Mouse (Mus musculus): ENCODE measurements at regions not wholly inside any gene's neighbourhood (a gene's known extent, or its start where the extent isn't known, plus 50 kb on each side); places are given as distances from the start of the nearest gene placed in this dataset.
A peak's percentile ranks its signal among the peaks of the same experiment; 100 is the strongest.

GRCm38 (mm10) chr5:45228226-45228927 is 221.7 kb downstream of the Qdpr start:
- no peak overlapping the region for H3K4me3 ChIP-seq (ENCODE audit: insufficient read depth, low read length)
- no peak for TF ChIP-seq CTCF (IDR thresholded peaks at IDR 0.05; ENCODE audit: low read depth, low read length)
- TF ChIP-seq POLR2A (IDR thresholded peaks at IDR 0.05; ENCODE audit: borderline replicate concordance, low read depth, low read length), result no peak

DNA sequence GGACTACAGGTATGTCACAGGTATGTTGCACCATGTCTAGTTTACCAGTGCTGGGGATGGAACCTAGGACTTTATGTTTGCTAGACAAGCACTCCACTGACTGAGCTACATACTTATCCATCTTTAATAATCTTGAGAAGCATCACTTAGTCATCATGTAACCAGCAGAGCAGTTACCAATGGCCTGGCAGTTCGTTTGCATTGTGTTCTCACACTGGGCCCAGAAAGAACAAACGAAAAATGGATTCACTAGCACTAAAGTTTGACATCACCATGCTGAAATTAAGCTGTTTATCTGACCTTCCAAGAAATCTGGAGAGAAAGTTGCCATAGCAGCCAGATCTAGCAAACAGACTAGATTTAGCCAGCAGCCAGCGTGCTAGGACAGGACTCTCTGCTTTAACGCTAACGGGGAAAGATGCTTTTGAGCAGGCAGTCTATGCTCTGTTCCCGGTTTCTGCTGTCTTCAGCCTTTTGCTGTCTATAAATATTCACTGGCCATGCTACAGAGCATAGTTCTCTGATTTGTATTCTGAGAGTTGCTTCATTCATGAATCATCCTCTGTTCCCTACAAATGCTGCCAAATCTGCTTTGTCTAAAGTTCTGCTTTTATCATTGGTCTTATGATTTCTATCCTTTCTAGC is 229.6 kb downstream of the Qdpr start:
- H3K4me1 ChIP-seq (ENCODE audit: control insufficient read depth, insufficient read depth, low read length), result peaks cover 31% of the 10 kb centered on the region
- no peak overlapping the region for H3K4me3 ChIP-seq (ENCODE audit: insufficient read depth, low read length)
- peak overlapping the region; percentile 78 for H3K27ac ChIP-seq (ENCODE audit: insufficient read depth, low read depth, low read length)
- TF ChIP-seq POLR2A (IDR thresholded peaks at IDR 0.05; ENCODE audit: borderline replicate concordance, low read depth, low read length), result no peak

More at GRCm38 (mm10) chr5:45228226-45228927, 221.7 kb downstream of the Qdpr start:
- no peaks in the 10 kb centered on the region for H3K4me1 ChIP-seq (ENCODE audit: control insufficient read depth, insufficient read depth, low read length)
- H3K27ac ChIP-seq (ENCODE audit: insufficient read depth, low read depth, low read length), result no peak overlapping the region

GRCm38 (mm10) chr5:45219558-45219957 is 230.5 kb downstream of the Qdpr start:
- peaks cover 31% of the 10 kb centered on the region for H3K4me1 ChIP-seq (ENCODE audit: control insufficient read depth, insufficient read depth, low read length)
- H3K27ac ChIP-seq (ENCODE audit: insufficient read depth, low read depth, low read length), result peak overlapping the region; percentile 78
- no peak for TF ChIP-seq CTCF (IDR thresholded peaks at IDR 0.05; ENCODE audit: low read depth, low read length)
- TF ChIP-seq POLR2A (IDR thresholded peaks at IDR 0.05; ENCODE audit: borderline replicate concordance, low read depth, low read length), result no peak
- H3K4me3 ChIP-seq (ENCODE audit: insufficient read depth, low read length), result no peak overlapping the region

DNA sequence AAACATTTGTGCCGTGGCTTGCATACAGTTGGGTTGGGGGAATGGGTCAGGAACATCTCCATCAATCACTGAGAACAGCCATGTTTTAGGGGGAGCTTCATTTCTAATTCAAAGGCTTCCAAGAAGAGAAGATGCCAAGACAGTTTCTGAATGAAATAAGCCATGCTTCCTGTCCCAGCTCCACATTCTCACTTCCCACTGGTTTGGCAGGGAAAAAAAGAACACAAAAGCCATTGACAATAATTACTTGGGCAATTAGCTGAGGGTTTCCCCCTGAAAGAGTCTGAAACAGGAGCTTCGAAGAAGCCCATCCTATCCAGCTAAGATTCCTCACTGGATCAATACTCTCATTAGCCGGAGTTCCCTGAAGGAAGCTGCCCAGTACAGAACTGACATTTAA is 230.9 kb downstream of the Qdpr start:
- Histone ChIP-seq H3K4me1 (ENCODE audit: control insufficient read depth, insufficient read depth, low read length) (peaks cover 31% of the 10 kb centered on the region), H3K27ac (ENCODE audit: insufficient read depth, low read depth, low read length) (peak overlapping the region; percentile 78; the same call in 1 of the 2 replicates), H3K4me3 (ENCODE audit: insufficient read depth, low read length) (no peak overlapping the region)
- no peak for TF ChIP-seq CTCF (IDR thresholded peaks at IDR 0.05; ENCODE audit: low read depth, low read length)
- TF ChIP-seq POLR2A (IDR thresholded peaks at IDR 0.05; ENCODE audit: borderline replicate concordance, low read depth, low read length), result no peak

DNA sequence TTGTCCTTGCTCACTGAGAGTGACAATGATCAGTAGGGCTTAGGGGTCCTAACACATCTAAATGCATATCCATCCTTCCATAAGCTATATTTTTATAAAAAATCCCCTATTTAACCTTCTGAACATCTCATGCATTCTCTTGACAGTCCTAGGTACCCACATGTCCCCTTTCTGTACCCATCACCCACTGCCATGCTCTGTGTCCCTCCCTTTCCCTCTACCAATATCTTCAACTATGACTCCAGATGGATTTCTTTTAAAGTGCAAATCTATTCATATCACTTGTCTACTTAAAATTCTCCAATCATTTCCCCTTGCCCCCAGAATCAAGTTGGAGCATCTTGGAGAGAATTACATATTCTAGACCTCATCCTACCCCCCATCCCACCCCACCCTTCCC is 235.6 kb downstream of the Qdpr start:
- H3K27ac ChIP-seq (ENCODE audit: insufficient read depth, low read depth, low read length), result no peak overlapping the region
- H3K4me3 ChIP-seq (ENCODE audit: insufficient read depth, low read length), result no peak overlapping the region
- H3K4me1 ChIP-seq (ENCODE audit: control insufficient read depth, insufficient read depth, low read length), result peaks cover 10% of the 10 kb centered on the region
- no peak for TF ChIP-seq POLR2A (IDR thresholded peaks at IDR 0.05; ENCODE audit: borderline replicate concordance, low read depth, low read length)
- TF ChIP-seq CTCF (IDR thresholded peaks at IDR 0.05; ENCODE audit: low read depth, low read length), result no peak

DNA sequence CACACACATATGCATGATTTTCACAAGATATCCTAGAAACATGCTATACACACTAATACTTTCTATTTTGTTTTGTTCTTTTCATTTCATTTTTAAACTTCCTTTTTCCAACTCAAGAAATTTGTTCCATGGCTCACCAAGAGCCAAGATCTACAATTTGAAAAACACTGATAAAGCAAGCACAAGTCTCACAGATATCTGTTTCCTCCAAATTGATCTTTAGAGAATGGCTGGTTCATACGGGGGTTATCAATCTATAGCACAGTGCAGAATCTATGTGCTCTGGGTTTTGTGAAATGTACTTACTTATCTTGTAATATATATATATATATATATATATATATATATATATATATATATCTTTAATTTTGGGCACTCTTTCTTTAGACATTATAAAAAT is 251.6 kb downstream of the Qdpr start:
- TF ChIP-seq POLR2A (IDR thresholded peaks at IDR 0.05; ENCODE audit: borderline replicate concordance, low read depth, low read length) (no peak), CTCF (IDR thresholded peaks at IDR 0.05; ENCODE audit: low read depth, low read length) (no peak)

DNA sequence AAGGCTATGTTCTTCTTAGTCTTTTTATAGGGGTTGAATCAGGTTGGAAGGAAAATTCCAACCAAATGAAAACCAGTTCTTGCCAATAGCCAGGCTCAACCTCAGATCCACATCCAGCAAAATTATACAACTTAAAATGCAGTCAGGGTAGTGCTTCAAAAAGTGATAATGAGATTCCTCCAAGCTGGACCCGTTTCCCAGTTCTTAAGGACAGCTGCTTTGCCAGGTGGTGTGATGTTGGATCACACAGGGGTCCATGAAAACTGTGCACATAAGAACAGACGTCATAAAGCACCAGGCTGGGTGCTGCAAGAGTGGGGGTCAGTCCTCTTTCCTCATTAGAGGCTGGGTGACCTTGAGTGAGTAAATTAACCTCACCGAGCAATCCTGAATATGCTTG is 253.9 kb downstream of the Qdpr start:
- Histone ChIP-seq H3K27ac (ENCODE audit: insufficient read depth, low read depth, low read length) (no peak overlapping the region), H3K4me1 (ENCODE audit: control insufficient read depth, insufficient read depth, low read length) (no peaks in the 10 kb centered on the region), H3K4me3 (ENCODE audit: insufficient read depth, low read length) (no peak overlapping the region)
- TF ChIP-seq CTCF (IDR thresholded peaks at IDR 0.05; ENCODE audit: low read depth, low read length), result no peak
- no peak for TF ChIP-seq POLR2A (IDR thresholded peaks at IDR 0.05; ENCODE audit: borderline replicate concordance, low read depth, low read length)

More for the DNA sequence above, 251.6 kb downstream of the Qdpr start:
- Histone ChIP-seq H3K27ac (ENCODE audit: insufficient read depth, low read depth, low read length) (no peak overlapping the region), H3K4me1 (ENCODE audit: control insufficient read depth, insufficient read depth, low read length) (no peaks in the 10 kb centered on the region), H3K4me3 (ENCODE audit: insufficient read depth, low read length) (no peak overlapping the region)

DNA sequence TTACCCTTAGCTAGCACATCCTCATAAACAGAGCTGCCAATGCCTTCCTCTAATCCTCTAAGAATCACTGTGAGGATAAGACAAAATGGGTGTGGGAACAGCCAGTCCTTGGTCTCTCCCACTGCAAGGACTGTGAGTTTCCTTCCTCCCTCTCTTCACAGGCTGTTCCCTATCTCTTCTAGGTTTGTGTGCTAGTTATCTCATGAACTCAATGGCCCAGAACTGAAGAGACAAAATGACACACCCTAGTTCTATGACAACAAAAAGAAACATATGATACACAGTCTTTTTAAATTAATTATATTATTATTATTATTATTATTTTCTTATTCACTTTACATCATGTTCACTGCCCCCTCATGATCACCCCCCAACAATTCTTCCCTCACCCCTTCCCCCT is 257.7 kb downstream of the Qdpr start:
- H3K4me1 ChIP-seq (ENCODE audit: control insufficient read depth, insufficient read depth, low read length), result no peaks in the 10 kb centered on the region
- H3K4me3 ChIP-seq (ENCODE audit: insufficient read depth, low read length), result no peak overlapping the region
- no peak overlapping the region for H3K27ac ChIP-seq (ENCODE audit: insufficient read depth, low read depth, low read length)
- TF ChIP-seq POLR2A (IDR thresholded peaks at IDR 0.05; ENCODE audit: borderline replicate concordance, low read depth, low read length) (no peak), CTCF (IDR thresholded peaks at IDR 0.05; ENCODE audit: low read depth, low read length) (no peak)

DNA sequence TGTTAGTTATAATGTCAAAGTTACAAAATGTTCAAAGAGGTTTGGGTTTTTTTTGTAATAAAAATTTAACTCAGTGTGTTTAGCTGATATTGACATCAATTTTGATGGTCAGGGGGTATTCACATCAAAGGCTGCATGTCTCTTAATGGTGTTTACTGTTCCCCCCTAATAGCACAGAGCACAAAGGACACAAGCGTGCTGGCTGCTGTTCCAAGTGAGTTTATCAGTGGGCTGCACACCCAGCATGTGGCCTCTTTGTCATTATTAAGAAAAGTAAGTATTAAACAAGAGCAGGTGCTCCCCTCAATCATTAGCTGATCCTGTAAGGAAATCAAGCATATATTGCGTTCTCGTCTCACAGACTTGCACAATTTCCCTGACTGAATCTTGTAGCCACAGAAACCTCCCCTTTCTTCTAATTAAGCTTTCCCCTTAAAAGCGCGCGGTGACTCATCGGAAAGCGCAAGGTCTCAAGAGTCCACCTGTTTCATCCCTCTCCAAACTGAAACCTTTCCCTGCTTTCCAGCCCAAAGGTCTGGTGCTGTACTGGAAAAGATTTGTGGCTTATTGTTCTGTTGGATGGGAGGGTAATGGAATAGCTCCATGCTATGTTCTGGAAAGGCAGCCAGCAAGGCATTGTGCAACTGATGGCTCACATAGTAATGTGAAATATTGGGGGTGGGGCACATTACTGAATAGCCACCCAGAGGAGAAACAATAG is 276.8 kb downstream of the Qdpr start:
- TF ChIP-seq CTCF (IDR thresholded peaks at IDR 0.05; ENCODE audit: low read depth, low read length) (no peak), POLR2A (IDR thresholded peaks at IDR 0.05; ENCODE audit: borderline replicate concordance, low read depth, low read length) (no peak)
- peaks cover 7% of the 10 kb centered on the region for H3K4me1 ChIP-seq (ENCODE audit: control insufficient read depth, insufficient read depth, low read length)
- H3K4me3 ChIP-seq (ENCODE audit: insufficient read depth, low read length), result no peak overlapping the region
- no peak overlapping the region for H3K27ac ChIP-seq (ENCODE audit: insufficient read depth, low read depth, low read length)

DNA sequence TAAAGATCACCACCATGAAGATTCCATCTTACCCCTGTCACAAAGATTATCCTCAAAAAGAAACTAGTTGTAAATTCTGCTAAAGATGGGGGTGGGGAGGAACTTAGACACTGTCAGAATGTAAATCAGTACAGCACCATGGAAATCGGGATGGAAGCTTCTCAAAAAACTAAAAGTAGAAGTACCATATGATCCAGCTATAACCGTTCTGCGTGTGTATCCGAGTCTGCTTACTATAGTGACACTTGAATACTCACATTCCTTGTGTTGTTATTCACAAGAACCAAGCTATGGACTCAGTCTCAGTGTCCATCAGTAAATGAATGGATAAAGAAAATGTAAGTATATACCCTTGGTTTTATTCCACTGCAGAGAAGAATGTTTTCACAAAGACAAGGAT is 290.8 kb downstream of the Qdpr start:
- H3K27ac ChIP-seq (ENCODE audit: insufficient read depth, low read depth, low read length), result no peak overlapping the region
- TF ChIP-seq POLR2A (IDR thresholded peaks at IDR 0.05; ENCODE audit: borderline replicate concordance, low read depth, low read length) (no peak), CTCF (IDR thresholded peaks at IDR 0.05; ENCODE audit: low read depth, low read length) (no peak)
- no peaks in the 10 kb centered on the region for H3K4me1 ChIP-seq (ENCODE audit: control insufficient read depth, insufficient read depth, low read length)
- no peak overlapping the region for H3K4me3 ChIP-seq (ENCODE audit: insufficient read depth, low read length)
